Mouse (Mus musculus) forebrain, embryonic 10.5 days (tissue): ENCODE results near the gene Sox30. TPM values are rescaled to one million over a fixed set of nuclear protein-coding genes. Genes with fewer than 3 reads are reported as not detected.
A peak's percentile ranks its signal among the peaks of the same experiment; 100 is the strongest.
"Not testable (repeated sequence)": the region's sequence is repeated elsewhere in the genome, so short reads cannot be mapped to it uniquely, and the experiment has no call there.

Source experiments
- DNase-seq: peaks from one replicate; pipeline ENCODE4 v3.0.0-alpha.2; 2017; ENCODE audit warnings: low spot score; ENCODE audit errors: extremely low spot score
- H3K27ac ChIP-seq: fragments of 300-500 bp; sonication (generic); 2 replicates; pipeline ENCODE4 v1.5.1; 2016; ENCODE audit warnings: mild to moderate bottlenecking
- H3K27me3 ChIP-seq: fragments of 300-500 bp; sonication (generic); 2 replicates; pipeline ENCODE4 v1.6.1; 2016; ENCODE audit warnings: mild to moderate bottlenecking; ENCODE audit not compliant: poor library complexity, severe bottlenecking
- H3K36me3 ChIP-seq: fragments of 300-500 bp; sonication (generic); replicated peaks from 2 replicates; pipeline ENCODE4 v1.6.1; 2016; ENCODE audit warnings: mild to moderate bottlenecking, moderate library complexity
- H3K4me1 ChIP-seq: fragments of 300-500 bp; sonication (generic); 2 replicates; pipeline ENCODE4 v1.6.1; 2016
- H3K4me3 ChIP-seq: fragments of 300-500 bp; sonication (generic); 2 replicates; pipeline ENCODE4 v1.5.1; 2016; ENCODE audit warnings: mild to moderate bottlenecking, moderate library complexity
- H3K9me3 ChIP-seq: fragments of 300-500 bp; sonication (generic); 2 replicates; pipeline ENCODE4 v1.6.1; 2016; ENCODE audit warnings: mild to moderate bottlenecking, moderate library complexity
- WGBS: fragments of 180-500 bp; shearing (Covaris S2); methylation state at CpG from one replicate; pipeline ENCODE4 v1.1.7; 2016; 5-methylcytosine and 5-hydroxymethylcytosine counted together
- polyA plus RNA-seq: library from polyadenylated mRNA; unstranded; fragments of >200 nt; fragmentation: Nextera tagmentation; extraction: Ambion mirVana; gene quantifications from 2 replicates; pipeline ENCODE4 v1.2.1, GENCODE M21; 2016

The Sox30 gene
- polyA plus RNA-seq, 1 experiment from 2014 or later, result not detected

DNA sequence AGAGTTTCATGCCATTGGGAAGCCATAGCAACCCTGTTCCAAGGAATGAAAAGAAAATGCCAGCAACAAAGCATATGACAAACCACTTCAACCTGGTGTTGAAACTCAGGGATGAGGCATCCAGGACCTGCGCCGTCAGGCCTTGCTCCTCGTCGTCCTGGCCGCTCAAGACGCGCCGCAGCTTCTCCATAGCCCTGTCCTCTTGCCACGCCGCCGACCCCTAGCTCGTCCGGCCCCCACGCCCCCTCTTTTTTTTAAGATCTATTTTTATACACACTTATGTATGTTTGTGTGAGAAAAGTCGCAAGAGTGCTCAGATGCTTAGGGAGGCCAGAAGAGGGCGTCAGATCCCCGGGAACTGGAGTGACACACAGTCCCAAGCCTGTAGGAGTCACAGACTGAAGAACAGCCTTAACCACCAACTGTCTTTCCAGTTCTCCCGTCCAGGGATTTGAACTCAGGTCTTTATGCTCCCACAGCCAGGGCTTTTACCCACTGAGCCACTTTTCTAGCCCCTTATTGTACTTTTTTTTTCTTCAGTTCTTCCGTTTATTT is 72.1 kb downstream of the Sox30 start, which contains the start of gene Gm12166:
Gm12166 (minus strand) TSS at position 217 of the 555 bp plus-strand sequence.
- not testable (repeated sequence) for H3K9me3 ChIP-seq, H3K27ac ChIP-seq, H3K4me3 ChIP-seq, DNase-seq, H3K36me3 ChIP-seq
- 37% methylated on average over 19 of the region's 19 CpGs for WGBS
- Histone ChIP-seq H3K4me1 (peaks cover 37% of the 10 kb centered on the region), H3K27me3 (peaks cover 24% of the 10 kb centered on the region)

- not testable (repeated sequence) for H3K36me3 ChIP-seq, DNase-seq, H3K27ac ChIP-seq, H3K4me3 ChIP-seq, H3K9me3 ChIP-seq
- H3K27me3 ChIP-seq, result peaks cover 35% of the 10 kb centered on the region
- 94% methylated on average over 3 of the region's 3 CpGs for WGBS
- peaks cover 43% of the 10 kb centered on the region for H3K4me1 ChIP-seq
These were observed 73.3 kb downstream of the Sox30 start for GRCm38 (mm10) chr11:46053457-46053856.

GRCm38 (mm10) chr11:46054311-46054710 is 74.2 kb downstream of the Sox30 start:
- no peak overlapping the region for H3K4me3 ChIP-seq
- H3K27me3 ChIP-seq, result peaks cover 35% of the 10 kb centered on the region
- no peaks in the 10 kb centered on the region for H3K36me3 ChIP-seq
- WGBS, result 42% methylated on average over 5 of the region's 5 CpGs
- H3K27ac ChIP-seq, result no peak overlapping the region
- peaks cover 43% of the 10 kb centered on the region for H3K4me1 ChIP-seq
- no peaks in the 10 kb centered on the region for H3K9me3 ChIP-seq
- DNase-seq, result no peak

- peaks cover 43% of the 10 kb centered on the region for H3K4me1 ChIP-seq
- no peak for DNase-seq
- WGBS, result 24% methylated on average over 13 of the region's 13 CpGs
- H3K4me3 ChIP-seq, result peak overlapping the region; percentile 76
- H3K9me3 ChIP-seq, result no peaks in the 10 kb centered on the region
- H3K36me3 ChIP-seq, result no peaks in the 10 kb centered on the region
- H3K27ac ChIP-seq, result peak overlapping the region; percentile 91
- H3K27me3 ChIP-seq, result peaks cover 35% of the 10 kb centered on the region
These were observed 75.1 kb downstream of the Sox30 start for GRCm38 (mm10) chr11:46054911-46055895.

GRCm38 (mm10) chr11:46055896-46056769 is 76.0 kb downstream of the Sox30 start, which contains the start of gene Adam19:
Gene Adam19 (plus strand): TSS chr11:46055992.
- Histone ChIP-seq H3K27me3 (peaks cover 35% of the 10 kb centered on the region), H3K36me3 (no peaks in the 10 kb centered on the region)
- under 1% methylated on average over 51 of the region's 51 CpGs for WGBS

DNA sequence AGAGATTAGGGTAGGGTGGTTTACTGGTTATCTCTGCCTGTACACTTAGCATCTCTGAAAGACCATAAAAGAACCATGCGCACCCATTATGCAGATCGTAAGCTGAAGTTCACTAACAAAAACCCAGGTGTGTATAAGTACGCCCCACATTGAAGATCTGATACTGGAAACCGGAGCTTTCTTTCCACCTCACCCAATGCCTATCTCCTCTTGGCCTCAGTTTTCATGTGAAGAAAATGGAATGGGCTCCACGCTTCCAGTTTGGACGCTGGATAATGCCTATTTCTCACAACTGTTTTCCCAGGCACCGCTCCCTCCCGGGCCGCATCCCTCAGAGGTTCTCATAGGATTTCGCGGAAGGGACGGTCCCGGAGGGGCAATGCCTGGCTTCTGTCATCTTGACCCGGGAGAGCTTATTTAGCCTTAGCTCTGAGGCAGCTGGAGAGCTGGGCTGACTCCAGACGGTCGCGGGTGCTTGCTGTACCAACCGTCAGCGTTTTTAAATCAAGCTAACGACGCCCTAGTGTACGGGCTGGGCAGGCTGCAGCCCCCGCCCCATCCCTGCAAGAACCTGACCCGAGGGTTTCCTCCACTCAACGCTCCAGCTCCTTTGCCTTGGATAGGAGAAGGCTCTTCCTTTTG is 76.8 kb downstream of the Sox30 start:
- no peaks in the 10 kb centered on the region for H3K9me3 ChIP-seq

More at GRCm38 (mm10) chr11:46055896-46056769, 76.0 kb downstream of the Sox30 start, which contains the start of gene Adam19:
- peak; percentile 84 for DNase-seq
- Histone ChIP-seq H3K27ac (peak within 1 kb of the TSS; percentile 91), H3K9me3 (no peaks in the 10 kb centered on the region), H3K4me1 (peaks cover 43% of the 10 kb centered on the region), H3K4me3 (peak within 1 kb of the TSS; percentile 76)

GRCm38 (mm10) chr11:46058011-46058410 is 77.9 kb downstream of the Sox30 start:
- Histone ChIP-seq H3K4me3 (no peak overlapping the region; the same call in 1 of the 2 replicates), H3K27ac (no peak overlapping the region), H3K27me3 (peaks cover 35% of the 10 kb centered on the region), H3K9me3 (no peaks in the 10 kb centered on the region), H3K4me1 (peaks cover 40% of the 10 kb centered on the region), H3K36me3 (no peaks in the 10 kb centered on the region)
- 69% methylated on average over 9 of the region's 9 CpGs for WGBS
- no peak for DNase-seq

More for the DNA sequence above, 76.8 kb downstream of the Sox30 start:
- Histone ChIP-seq H3K27ac (peak overlapping the region; percentile 91), H3K4me3 (peak overlapping the region; percentile 76), H3K4me1 (peaks cover 39% of the 10 kb centered on the region), H3K36me3 (no peaks in the 10 kb centered on the region), H3K27me3 (peaks cover 35% of the 10 kb centered on the region)
- WGBS, result 4% methylated on average over 25 of the region's 25 CpGs
- DNase-seq, result no peak

DNA sequence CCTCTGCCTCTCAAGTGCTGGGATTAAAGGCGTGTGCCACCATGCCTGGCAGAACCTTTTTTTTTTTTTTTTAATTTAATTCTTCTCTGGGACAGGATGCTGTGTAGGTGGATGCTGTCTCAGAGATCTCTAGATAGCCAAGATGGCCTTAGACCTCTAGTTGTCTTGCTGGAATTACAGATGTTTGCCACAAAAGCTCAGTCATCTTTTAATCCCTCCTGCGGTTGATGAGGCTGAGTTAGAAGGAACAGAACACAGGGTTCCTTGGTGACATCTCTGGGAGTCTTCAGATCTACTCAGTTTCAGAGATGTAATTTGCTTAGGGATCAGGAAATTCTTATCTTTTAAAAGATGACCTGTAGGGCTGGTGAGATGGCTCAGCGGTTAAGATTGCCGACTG is 78.8 kb downstream of the Sox30 start:
- DNase-seq, result no peak
- no peaks in the 10 kb centered on the region for H3K36me3 ChIP-seq
- H3K27ac ChIP-seq, result no peak overlapping the region
- H3K4me1 ChIP-seq, result peaks cover 40% of the 10 kb centered on the region
- 97% methylated on average over 4 of the region's 4 CpGs for WGBS
- H3K4me3 ChIP-seq, result no peak overlapping the region
- H3K9me3 ChIP-seq, result no peaks in the 10 kb centered on the region
- peaks cover 35% of the 10 kb centered on the region for H3K27me3 ChIP-seq

- H3K4me1 ChIP-seq, result peaks cover 41% of the 10 kb centered on the region
- WGBS, result 75% methylated on average over 8 of the region's 8 CpGs
- peaks cover 24% of the 10 kb centered on the region for H3K27me3 ChIP-seq
These were observed 80.0 kb downstream of the Sox30 start for GRCm38 (mm10) chr11:46059887-46060650.

GRCm38 (mm10) chr11:46060651-46061020 is 80.5 kb downstream of the Sox30 start:
- H3K4me3 ChIP-seq, result no peak overlapping the region
- no peaks in the 10 kb centered on the region for H3K9me3 ChIP-seq
- 80% methylated on average over 5 of the region's 5 CpGs for WGBS
- peaks cover 41% of the 10 kb centered on the region for H3K4me1 ChIP-seq
- H3K27me3 ChIP-seq, result peaks cover 22% of the 10 kb centered on the region
- DNase-seq, result no peak
- no peak overlapping the region for H3K27ac ChIP-seq
- H3K36me3 ChIP-seq, result no peaks in the 10 kb centered on the region

More at GRCm38 (mm10) chr11:46059887-46060650, 80.0 kb downstream of the Sox30 start:
- DNase-seq, result no peak
- H3K36me3 ChIP-seq, result no peaks in the 10 kb centered on the region
- H3K9me3 ChIP-seq, result no peaks in the 10 kb centered on the region
- H3K4me3 ChIP-seq, result no peak overlapping the region
- H3K27ac ChIP-seq, result no peak overlapping the region

GRCm38 (mm10) chr11:46061776-46062445 is 81.8 kb downstream of the Sox30 start:
- peaks cover 14% of the 10 kb centered on the region for H3K27me3 ChIP-seq
- no peak for DNase-seq
- WGBS, result 87% methylated on average over 6 of the region's 6 CpGs
- no peak overlapping the region for H3K27ac ChIP-seq
- H3K4me1 ChIP-seq, result peaks cover 33% of the 10 kb centered on the region
- no peaks in the 10 kb centered on the region; the same call in 1 of the 2 replicates for H3K36me3 ChIP-seq
- no peak overlapping the region for H3K4me3 ChIP-seq
- H3K9me3 ChIP-seq, result no peaks in the 10 kb centered on the region
